Mouse (Mus musculus) right cerebral cortex, postnatal 36 days (tissue): ENCODE results near the gene Olfr1066.
"Not testable (repeated sequence)": the region's sequence is repeated elsewhere in the genome, so short reads cannot be mapped to it uniquely, and the experiment has no call there.

ENCODE experiments used
- DNase-seq, 2 experiments: peaks; one replicate each; pipeline ENCODE4 v3.0.0; 2022; ENCODE audit warnings: low spot score in 2 of 2, mixed read lengths in 1 of 2

Gene Olfr1066

GRCm38 (mm10) chr2:86456169-86456568 is at the start of gene Olfr1066:
TSS of gene Olfr1066 (minus strand) at chr2:86456269.
- DNase-seq = no peak

GRCm38 (mm10) chr2:86487286-86487685 is 31.2 kb upstream of the Olfr1066 start, which contains the start of gene Olfr228:
TSS of gene Olfr228 (minus strand) at chr2:86487386.
- no peak for DNase-seq

- peak; percentile 15 to 42 for DNase-seq
Observed at GRCm38 (mm10) chr2:86464442-86465109, 8.5 kb upstream of the Olfr1066 start.

- no peak for DNase-seq
Observed at GRCm38 (mm10) chr2:86460434-86460833, 4.4 kb upstream of the Olfr1066 start.

- DNase-seq = not testable (repeated sequence)
Observed at GRCm38 (mm10) chr2:86450491-86450890, 5.6 kb downstream of the Olfr1066 start, which contains the start of gene Olfr1065. TSS of gene Olfr1065 (minus strand) at chr2:86450591.

GRCm38 (mm10) chr2:86442101-86442500 is 14.0 kb downstream of the Olfr1066 start:
- DNase-seq = not testable (repeated sequence)

GRCm38 (mm10) chr2:86428511-86428910 is 27.6 kb downstream of the Olfr1066 start:
- DNase-seq = not testable (repeated sequence)

- DNase-seq = not testable (repeated sequence)
Observed at GRCm38 (mm10) chr2:86426649-86427048, 29.4 kb downstream of the Olfr1066 start, which contains the start of gene Olfr1062. TSS of gene Olfr1062 (minus strand) at chr2:86426749.

GRCm38 (mm10) chr2:86413950-86414349 is 42.1 kb downstream of the Olfr1066 start, which contains the start of gene Olfr1061:
TSS of gene Olfr1061 (minus strand) at chr2:86414050.
- DNase-seq = no peak
